ENCODE assay signal across 11 mouse cellular contexts in the genomic region with DNA sequence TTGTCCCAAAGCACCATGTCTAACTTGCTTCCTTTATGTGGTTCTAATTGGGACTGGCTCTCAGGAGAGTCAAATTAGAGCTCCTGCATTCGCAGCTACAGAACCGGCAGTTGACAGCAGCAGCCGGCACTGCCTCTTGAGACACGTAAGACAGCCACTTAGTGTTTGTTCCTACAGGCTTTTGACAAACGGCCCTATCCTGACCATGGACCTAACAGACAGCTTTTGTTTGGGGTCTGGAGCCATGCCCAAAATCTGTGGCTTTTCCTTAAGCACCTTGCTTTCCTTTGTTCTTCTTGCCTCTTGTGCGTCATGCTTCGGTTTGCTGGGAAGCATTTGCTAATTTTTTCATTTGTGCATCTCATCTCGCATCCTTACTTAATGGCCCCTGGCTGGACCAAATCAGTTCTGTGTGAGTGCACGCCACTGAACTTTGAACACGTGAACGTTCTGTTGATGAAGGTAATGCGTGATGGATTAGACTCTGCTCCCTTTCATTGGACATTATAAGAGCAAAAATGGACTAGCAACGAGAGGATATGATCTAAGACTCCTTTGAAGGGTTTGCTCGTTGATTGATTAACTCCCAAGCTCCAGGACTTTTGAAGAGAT.
A peak's percentile ranks its signal among the peaks of the same experiment; 100 is the strongest.
DNase-seq lines count a peak whose midpoint lies in the region; ATAC-seq and TF ChIP-seq lines count a peak whose summit lies in the region.
"Had no signal": no experiment of that assay in that cellular context is flagged by ENCODE, and none has a peak within 500 bp of the region (broad histone marks: within the 10 kb centered on the region; RNA-seq: fewer than 3 reads in every experiment).

No protein-coding gene starts in this region.

- no peak overlapping the region for H3K4me3 ChIP-seq in hindbrain, embryonic 10.5 days
- no peak overlapping the region for H3K4me3 ChIP-seq in limb, embryonic 12.5 days (replicated peaks)
- H3K4me3 ChIP-seq in left cerebral cortex, adult 2 months: no peak overlapping the region
- H3K4me3 ChIP-seq: gastrocnemius, adult 2 months; limb, embryonic 15.5 days; myocyte had no signal

- H3K9ac ChIP-seq in limb, embryonic 12.5 days (replicated peaks): no peak overlapping the region
- H3K9ac ChIP-seq: limb, embryonic 15.5 days had no signal

- no peak for ATAC-seq in limb, embryonic 12.5 days (ENCODE audit: insufficient number of reproducible peaks, insufficient read depth, low FRiP score, low TSS enrichment, low read depth)

- intact Hi-C loops in left cerebral cortex, adult 2 months (cut with DNase I): no loop called here

- H3K27ac ChIP-seq in hindbrain, embryonic 10.5 days: peak overlapping the region; percentile 53; the same call in 1 of the 2 replicates
- H3K27ac ChIP-seq in limb, embryonic 12.5 days: peak overlapping the region; percentile 50; the same call in 1 of the 2 replicates
- H3K27ac ChIP-seq in left cerebral cortex, adult 2 months: no peak overlapping the region
- H3K27ac ChIP-seq: gastrocnemius, adult 2 months; limb, embryonic 15.5 days had no signal

- H3K36me3 ChIP-seq in hindbrain, embryonic 10.5 days: no peaks in the 10 kb centered on the region
- no peaks in the 10 kb centered on the region for H3K36me3 ChIP-seq in limb, embryonic 12.5 days
- H3K36me3 ChIP-seq: limb, embryonic 15.5 days had no signal

- TF ChIP-seq CTCF in left cerebral cortex, adult 2 months (IDR thresholded peaks at IDR 0.05): no peak

- peak; percentile 84 for DNase-seq in Muller cell, postnatal 12 days (ENCODE audit: inconsistent ontology term)
- peak; percentile 19 for DNase-seq in brain, adult 2 months (ENCODE audit: low read depth, low spot score)
- DNase-seq in hindbrain, embryonic 10.5 days (ENCODE audit: low spot score): peak; percentile 7
- DNase-seq in layer of hippocampus, adult 8-10 months (ENCODE audit: low spot score in 2 of 2): no peak
- DNase-seq in layer of hippocampus, adult 9-11 months: no peak
- DNase-seq in left cerebral cortex, adult 2 months (ENCODE audit: extremely low spot score in 1 of 2, low spot score in 2 of 2): no peak
- DNase-seq: adrenal gland, postnatal 36 days; gastrocnemius, adult 2 months had no signal

- no peaks in the 10 kb centered on the region for H3K27me3 ChIP-seq in hindbrain, embryonic 10.5 days (ENCODE audit: insufficient read depth, poor library complexity, severe bottlenecking)
- no peaks in the 10 kb centered on the region for H3K27me3 ChIP-seq in limb, embryonic 12.5 days

- peaks cover 10% of the 10 kb centered on the region; the same call in 1 of the 2 replicates for H3K4me1 ChIP-seq in hindbrain, embryonic 10.5 days (replicated peaks)
- H3K4me1 ChIP-seq in limb, embryonic 12.5 days (replicated peaks): peaks cover 43% of the 10 kb centered on the region

- WGBS in hindbrain, embryonic 10.5 days: 69% methylated on average over 14 of the region's 14 CpGs
- WGBS in limb, embryonic 12.5 days: 40% methylated on average over 14 of the region's 14 CpGs

- no peak overlapping the region for H3K4me2 ChIP-seq in limb, embryonic 12.5 days
- H3K4me2 ChIP-seq: limb, embryonic 15.5 days had no signal

- no peaks in the 10 kb centered on the region for H3K9me3 ChIP-seq in hindbrain, embryonic 10.5 days
- H3K9me3 ChIP-seq in limb, embryonic 12.5 days: no peaks in the 10 kb centered on the region
- H3K9me3 ChIP-seq: limb, embryonic 15.5 days had no signal

Comparison
In these comparisons a context has a peak if more than half of its experiments do, and no peak if none do; other contexts are left out.
1. DNase-seq: peak in Muller cell, postnatal 12 days (single experiment), brain, adult 2 months (single experiment) and hindbrain, embryonic 10.5 days (single experiment); none in layer of hippocampus, adult 8-10 months (0 of 2), layer of hippocampus, adult 9-11 months (single experiment) and left cerebral cortex, adult 2 months (0 of 2).